Mouse (Mus musculus): ENCODE data around the gene Hbb-bt. TPM values are rescaled to one million over a fixed set of nuclear protein-coding genes. Genes with fewer than 3 reads are reported as not detected.
"Not testable (repeated sequence)": the region's sequence is repeated elsewhere in the genome, so short reads cannot be mapped to it uniquely, and the experiment has no call there.

Hbb-bt gene
- polyA plus RNA-seq, 1 experiment = 175 TPM

- 70% methylated on average over 1 of the region's 1 CpGs for WGBS
- Histone ChIP-seq H3K27ac (ENCODE audit: insufficient read depth, low read length) (no peak overlapping the region), H3K4me1 (ENCODE audit: control insufficient read depth, insufficient read depth, low read length) (no peaks in the 10 kb centered on the region), H3K4me3 (replicated peaks; ENCODE audit: insufficient read depth, low read depth, low read length) (no peak overlapping the region), H3K27me3 (ENCODE audit: control insufficient read depth, insufficient read depth, low read length) (no peaks in the 10 kb centered on the region)
- DNase-seq = no peak
- TF ChIP-seq POLR2A (IDR thresholded peaks at IDR 0.05; ENCODE audit: borderline replicate concordance, insufficient read depth, low read length) = no peak
- no peak for TF ChIP-seq CTCF (IDR thresholded peaks at IDR 0.05; ENCODE audit: borderline replicate concordance, insufficient read depth, low read depth, low read length)
Observed at GRCm38 (mm10) chr7:103812174-103812573, 1.6 kb downstream of the Hbb-bt start.

DNA sequence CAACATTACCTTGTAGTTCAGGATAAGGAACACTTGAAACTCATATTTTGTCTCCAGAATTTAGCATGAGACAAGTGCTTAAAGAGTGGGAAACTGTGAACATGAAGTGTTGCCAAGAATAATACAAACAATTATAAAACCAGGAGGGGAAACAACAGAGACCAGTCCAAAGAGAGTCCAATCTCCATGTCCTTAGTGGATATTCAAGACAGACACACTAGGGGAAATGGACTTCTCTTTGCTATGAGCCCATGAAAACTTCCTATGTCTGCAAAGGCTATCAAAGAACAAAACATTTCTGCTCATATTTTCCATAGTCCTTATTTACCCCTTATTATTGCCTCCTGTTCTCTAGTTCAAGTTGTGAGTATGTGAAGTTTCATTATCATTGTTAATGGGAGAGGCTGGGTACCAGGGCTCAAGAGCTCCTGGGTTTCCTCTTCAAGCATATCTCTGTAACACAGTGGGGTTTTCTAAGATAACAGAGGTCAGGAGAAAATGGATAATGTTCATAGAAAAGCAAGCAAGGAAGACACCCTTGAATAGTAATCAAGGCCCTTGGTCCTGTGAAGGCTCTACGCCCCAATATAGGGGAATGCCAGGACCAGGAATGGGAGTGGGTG lies 2.5 kb downstream of the Hbb-bt start:
- Histone ChIP-seq H3K4me1 (ENCODE audit: control insufficient read depth, insufficient read depth, low read length) (no peaks in the 10 kb centered on the region), H3K27ac (ENCODE audit: insufficient read depth, low read length) (no peak overlapping the region), H3K27me3 (ENCODE audit: control insufficient read depth, insufficient read depth, low read length) (no peaks in the 10 kb centered on the region), H3K4me3 (replicated peaks; ENCODE audit: insufficient read depth, low read depth, low read length) (no peak overlapping the region)
- WGBS = 78% methylated on average over 1 of the region's 1 CpGs
- no peak for DNase-seq
- TF ChIP-seq POLR2A (IDR thresholded peaks at IDR 0.05; ENCODE audit: borderline replicate concordance, insufficient read depth, low read length) = no peak

- H3K27ac ChIP-seq (ENCODE audit: insufficient read depth, low read length) = no peak overlapping the region
- no peaks in the 10 kb centered on the region for H3K27me3 ChIP-seq (ENCODE audit: control insufficient read depth, insufficient read depth, low read length)
- H3K4me3 ChIP-seq (replicated peaks; ENCODE audit: insufficient read depth, low read depth, low read length) = no peak overlapping the region
- WGBS = 71% methylated on average over 3 of the region's 3 CpGs
- no peaks in the 10 kb centered on the region for H3K4me1 ChIP-seq (ENCODE audit: control insufficient read depth, insufficient read depth, low read length)
- DNase-seq = no peak
- TF ChIP-seq CTCF (IDR thresholded peaks at IDR 0.05; ENCODE audit: borderline replicate concordance, insufficient read depth, low read depth, low read length) = no peak
- no peak for TF ChIP-seq POLR2A (IDR thresholded peaks at IDR 0.05; ENCODE audit: borderline replicate concordance, insufficient read depth, low read length)
Observed at GRCm38 (mm10) chr7:103810746-103811145, 3.0 kb downstream of the Hbb-bt start.

GRCm38 (mm10) chr7:103810296-103810695 lies 3.5 kb downstream of the Hbb-bt start:
- WGBS = 76% methylated on average over 1 of the region's 1 CpGs

GRCm38 (mm10) chr7:103809801-103810155 lies 4.0 kb downstream of the Hbb-bt start:
- no peak overlapping the region for H3K27ac ChIP-seq (ENCODE audit: insufficient read depth, low read length)
- DNase-seq = no peak
- 58% methylated on average over 1 of the region's 1 CpGs for whole genome bisulfite sequencing
- no peak for TF ChIP-seq POLR2A (IDR thresholded peaks at IDR 0.05; ENCODE audit: borderline replicate concordance, insufficient read depth, low read length)
- no peak for TF ChIP-seq CTCF (IDR thresholded peaks at IDR 0.05; ENCODE audit: borderline replicate concordance, insufficient read depth, low read depth, low read length)
- H3K27me3 ChIP-seq (ENCODE audit: control insufficient read depth, insufficient read depth, low read length) = no peaks in the 10 kb centered on the region
- no peak overlapping the region for H3K4me3 ChIP-seq (replicated peaks; ENCODE audit: insufficient read depth, low read depth, low read length)
- no peaks in the 10 kb centered on the region for H3K4me1 ChIP-seq (ENCODE audit: control insufficient read depth, insufficient read depth, low read length)

More at GRCm38 (mm10) chr7:103810296-103810695, 3.5 kb downstream of the Hbb-bt start:
- DNase-seq = no peak
- Histone ChIP-seq H3K4me1 (ENCODE audit: control insufficient read depth, insufficient read depth, low read length) (no peaks in the 10 kb centered on the region), H3K27me3 (ENCODE audit: control insufficient read depth, insufficient read depth, low read length) (no peaks in the 10 kb centered on the region), H3K4me3 (replicated peaks; ENCODE audit: insufficient read depth, low read depth, low read length) (no peak overlapping the region), H3K27ac (ENCODE audit: insufficient read depth, low read length) (no peak overlapping the region)
- no peak for TF ChIP-seq POLR2A (IDR thresholded peaks at IDR 0.05; ENCODE audit: borderline replicate concordance, insufficient read depth, low read length)
- no peak for TF ChIP-seq CTCF (IDR thresholded peaks at IDR 0.05; ENCODE audit: borderline replicate concordance, insufficient read depth, low read depth, low read length)

DNA sequence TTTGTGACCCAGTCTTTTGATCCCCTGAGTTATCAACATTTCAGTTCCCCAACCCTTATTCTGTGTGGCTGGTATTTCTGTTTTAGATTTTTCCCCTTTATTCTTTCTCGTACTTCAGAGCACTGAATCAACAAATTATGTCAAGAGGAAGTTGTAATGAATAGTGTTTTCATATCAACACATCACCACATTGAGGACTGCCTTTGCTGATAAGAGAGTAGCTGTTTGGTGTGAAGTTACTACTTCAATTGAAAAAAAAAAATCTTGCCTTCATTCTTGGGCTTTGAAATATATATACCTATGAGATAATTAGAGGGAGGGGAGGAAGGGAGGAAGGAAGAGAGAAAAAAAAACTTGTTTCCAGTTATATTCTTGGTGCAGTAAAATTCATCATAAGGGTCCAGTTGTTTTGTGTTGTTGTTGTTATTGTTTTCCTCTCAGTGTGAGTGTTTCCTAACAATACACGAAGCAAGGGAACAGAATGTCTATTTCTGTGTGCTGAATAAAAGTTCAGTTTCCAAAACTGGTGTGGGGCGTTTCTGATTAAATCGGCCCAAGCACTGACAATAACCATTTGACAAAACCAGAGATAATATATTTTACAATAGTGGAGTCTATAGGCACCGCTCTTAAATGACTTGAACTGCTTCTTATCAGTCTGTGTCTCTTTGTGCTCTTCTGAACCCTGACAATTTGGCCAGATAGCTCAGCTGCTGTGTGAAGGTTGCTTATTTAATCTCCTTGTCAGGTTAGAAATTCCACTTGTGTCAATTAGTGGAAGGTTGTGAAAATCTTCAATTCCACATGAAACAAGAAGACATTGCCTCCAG lies 4.6 kb downstream of the Hbb-bt start:
- 70% methylated on average over 5 of the region's 5 CpGs for WGBS
- Histone ChIP-seq H3K27me3 (ENCODE audit: control insufficient read depth, insufficient read depth, low read length) (no peaks in the 10 kb centered on the region), H3K4me3 (replicated peaks; ENCODE audit: insufficient read depth, low read depth, low read length) (no peak overlapping the region), H3K27ac (ENCODE audit: insufficient read depth, low read length) (no peak overlapping the region), H3K4me1 (ENCODE audit: control insufficient read depth, insufficient read depth, low read length) (no peaks in the 10 kb centered on the region)
- DNase-seq = no peak
- no peak for TF ChIP-seq POLR2A (IDR thresholded peaks at IDR 0.05; ENCODE audit: borderline replicate concordance, insufficient read depth, low read length)
- no peak for TF ChIP-seq CTCF (IDR thresholded peaks at IDR 0.05; ENCODE audit: borderline replicate concordance, insufficient read depth, low read depth, low read length)

- not testable (repeated sequence) for H3K27ac ChIP-seq (ENCODE audit: insufficient read depth, low read length); H3K4me3 ChIP-seq (replicated peaks; ENCODE audit: insufficient read depth, low read depth, low read length); H3K4me1 ChIP-seq (ENCODE audit: control insufficient read depth, insufficient read depth, low read length); H3K27me3 ChIP-seq (ENCODE audit: control insufficient read depth, insufficient read depth, low read length); DNase-seq
- WGBS = 65% methylated on average over 2 of the region's 2 CpGs
Observed at GRCm38 (mm10) chr7:103808120-103808519, 5.7 kb downstream of the Hbb-bt start.

- 49% methylated on average over 1 of the region's 1 CpGs for WGBS
- no peak overlapping the region for H3K27ac ChIP-seq (ENCODE audit: insufficient read depth, low read length)
- TF ChIP-seq CTCF (IDR thresholded peaks at IDR 0.05; ENCODE audit: borderline replicate concordance, insufficient read depth, low read depth, low read length) = no peak
- TF ChIP-seq POLR2A (IDR thresholded peaks at IDR 0.05; ENCODE audit: borderline replicate concordance, insufficient read depth, low read length) = no peak
- no peaks in the 10 kb centered on the region for H3K4me1 ChIP-seq (ENCODE audit: control insufficient read depth, insufficient read depth, low read length)
- H3K4me3 ChIP-seq (replicated peaks; ENCODE audit: insufficient read depth, low read depth, low read length) = no peak overlapping the region
- DNase-seq = peak in 1 of 2 experiments; percentile 1
- no peaks in the 10 kb centered on the region for H3K27me3 ChIP-seq (ENCODE audit: control insufficient read depth, insufficient read depth, low read length)
Observed at GRCm38 (mm10) chr7:103806856-103807255, 6.9 kb downstream of the Hbb-bt start.
